Mouse (Mus musculus): ENCODE results near the gene Ptprd. TPM values are rescaled to one million over a fixed set of nuclear protein-coding genes. Genes with fewer than 3 reads are reported as not detected.

The Ptprd gene
- polyA plus RNA-seq, 1 experiment from 2014 or later: 18.6 TPM

GRCm38 (mm10) chr4:77259250-77259971 is 952.4 kb downstream of the Ptprd start:
- 87% methylated on average over 8 of the region's 8 CpGs for WGBS

GRCm38 (mm10) chr4:77251188-77251587 is 960.6 kb downstream of the Ptprd start:
- Histone ChIP-seq H3K27ac (ENCODE audit: low read depth, low read length) (no peak overlapping the region), H3K4me2 (no peak overlapping the region), H3K4me1 (ENCODE audit: control insufficient read depth, insufficient read depth, low read length) (no peaks in the 10 kb centered on the region), H3K4me3 (ENCODE audit: low read depth, low read length) (no peak overlapping the region), H3K9ac (ENCODE audit: low read length) (no peak overlapping the region), H3K9me3 (ENCODE audit: control insufficient read depth, low read length) (no peaks in the 10 kb centered on the region), H3K36me3 (ENCODE audit: control insufficient read depth, insufficient read depth, low read length) (no peaks in the 10 kb centered on the region), H3K27me3 (ENCODE audit: control insufficient read depth, insufficient read depth, low read length) (no peaks in the 10 kb centered on the region)
- 77% methylated on average over 4 of the region's 4 CpGs for WGBS
- DNase-seq (ENCODE audit: low spot score, missing footprints) (no peak), ATAC-seq (ENCODE audit: low FRiP score) (no peak)

More at GRCm38 (mm10) chr4:77259250-77259971, 952.4 kb downstream of the Ptprd start:
- no peak overlapping the region for H3K4me3 ChIP-seq (ENCODE audit: low read depth, low read length)
- no peaks in the 10 kb centered on the region for H3K36me3 ChIP-seq (ENCODE audit: control insufficient read depth, insufficient read depth, low read length)
- no peak overlapping the region for H3K27ac ChIP-seq (ENCODE audit: low read depth, low read length)
- no peaks in the 10 kb centered on the region for H3K27me3 ChIP-seq (ENCODE audit: control insufficient read depth, insufficient read depth, low read length)
- no peak overlapping the region for H3K9ac ChIP-seq (ENCODE audit: low read length)
- H3K9me3 ChIP-seq (ENCODE audit: control insufficient read depth, low read length): no peaks in the 10 kb centered on the region
- H3K4me1 ChIP-seq (ENCODE audit: control insufficient read depth, insufficient read depth, low read length): no peaks in the 10 kb centered on the region
- no peak for ATAC-seq (ENCODE audit: low FRiP score)
- no peak for DNase-seq (ENCODE audit: low spot score, missing footprints)
- no peak overlapping the region for H3K4me2 ChIP-seq

- 50% methylated on average over 1 of the region's 1 CpGs for WGBS
- no peaks in the 10 kb centered on the region for H3K36me3 ChIP-seq (ENCODE audit: control insufficient read depth, insufficient read depth, low read length)
- no peak overlapping the region for H3K27ac ChIP-seq (ENCODE audit: low read depth, low read length)
- no peak for DNase-seq (ENCODE audit: low spot score, missing footprints)
- no peak overlapping the region for H3K9ac ChIP-seq (ENCODE audit: low read length)
- H3K4me1 ChIP-seq (ENCODE audit: control insufficient read depth, insufficient read depth, low read length): no peaks in the 10 kb centered on the region
- H3K4me2 ChIP-seq: no peak overlapping the region
- H3K4me3 ChIP-seq (ENCODE audit: low read depth, low read length): no peak overlapping the region
- no peaks in the 10 kb centered on the region for H3K27me3 ChIP-seq (ENCODE audit: control insufficient read depth, insufficient read depth, low read length)
- H3K9me3 ChIP-seq (ENCODE audit: control insufficient read depth, low read length): no peaks in the 10 kb centered on the region
- no peak for ATAC-seq (ENCODE audit: low FRiP score)
Measured at GRCm38 (mm10) chr4:77249801-77250200, 962.0 kb downstream of the Ptprd start.

GRCm38 (mm10) chr4:77248918-77249317 is 962.8 kb downstream of the Ptprd start:
- Histone ChIP-seq H3K27ac (ENCODE audit: low read depth, low read length) (no peak overlapping the region), H3K4me1 (ENCODE audit: control insufficient read depth, insufficient read depth, low read length) (no peaks in the 10 kb centered on the region), H3K9ac (ENCODE audit: low read length) (no peak overlapping the region), H3K9me3 (ENCODE audit: control insufficient read depth, low read length) (no peaks in the 10 kb centered on the region), H3K27me3 (ENCODE audit: control insufficient read depth, insufficient read depth, low read length) (no peaks in the 10 kb centered on the region), H3K36me3 (ENCODE audit: control insufficient read depth, insufficient read depth, low read length) (no peaks in the 10 kb centered on the region), H3K4me3 (ENCODE audit: low read depth, low read length) (no peak overlapping the region), H3K4me2 (no peak overlapping the region)
- ATAC-seq (ENCODE audit: low FRiP score): no peak
- 92% methylated on average over 1 of the region's 1 CpGs for WGBS
- DNase-seq (ENCODE audit: low spot score, missing footprints): no peak

- H3K9me3 ChIP-seq (ENCODE audit: control insufficient read depth, low read length): no peaks in the 10 kb centered on the region
- 81% methylated on average over 6 of the region's 6 CpGs for WGBS
- H3K9ac ChIP-seq (ENCODE audit: low read length): no peak overlapping the region
- ATAC-seq (ENCODE audit: low FRiP score) (no peak), DNase-seq (ENCODE audit: low spot score, missing footprints) (no peak)
- H3K4me2 ChIP-seq: no peak overlapping the region
- H3K36me3 ChIP-seq (ENCODE audit: control insufficient read depth, insufficient read depth, low read length): no peaks in the 10 kb centered on the region
- H3K27me3 ChIP-seq (ENCODE audit: control insufficient read depth, insufficient read depth, low read length): no peaks in the 10 kb centered on the region
- H3K4me3 ChIP-seq (ENCODE audit: low read depth, low read length): no peak overlapping the region
- no peak overlapping the region for H3K27ac ChIP-seq (ENCODE audit: low read depth, low read length)
- no peaks in the 10 kb centered on the region for H3K4me1 ChIP-seq (ENCODE audit: control insufficient read depth, insufficient read depth, low read length)
Measured at GRCm38 (mm10) chr4:77241852-77242455, 969.8 kb downstream of the Ptprd start.

GRCm38 (mm10) chr4:77238144-77238543 is 973.6 kb downstream of the Ptprd start:
- Histone ChIP-seq H3K9ac (ENCODE audit: low read length) (no peak overlapping the region), H3K4me3 (ENCODE audit: low read depth, low read length) (no peak overlapping the region), H3K4me1 (ENCODE audit: control insufficient read depth, insufficient read depth, low read length) (no peaks in the 10 kb centered on the region), H3K9me3 (ENCODE audit: control insufficient read depth, low read length) (no peaks in the 10 kb centered on the region), H3K27me3 (ENCODE audit: control insufficient read depth, insufficient read depth, low read length) (no peaks in the 10 kb centered on the region), H3K4me2 (no peak overlapping the region), H3K27ac (ENCODE audit: low read depth, low read length) (no peak overlapping the region), H3K36me3 (ENCODE audit: control insufficient read depth, insufficient read depth, low read length) (no peaks in the 10 kb centered on the region)
- ATAC-seq (ENCODE audit: low FRiP score) (no peak), DNase-seq (ENCODE audit: low spot score, missing footprints) (no peak)
- 76% methylated on average over 1 of the region's 1 CpGs for WGBS

- ATAC-seq (ENCODE audit: low FRiP score) (no peak), DNase-seq (ENCODE audit: low spot score, missing footprints) (no peak)
- 81% methylated on average over 2 of the region's 2 CpGs for WGBS
- H3K4me2 ChIP-seq: no peak overlapping the region
- H3K27ac ChIP-seq (ENCODE audit: low read depth, low read length): no peak overlapping the region
- no peak overlapping the region for H3K9ac ChIP-seq (ENCODE audit: low read length)
- no peaks in the 10 kb centered on the region for H3K36me3 ChIP-seq (ENCODE audit: control insufficient read depth, insufficient read depth, low read length)
- H3K27me3 ChIP-seq (ENCODE audit: control insufficient read depth, insufficient read depth, low read length): no peaks in the 10 kb centered on the region
- H3K9me3 ChIP-seq (ENCODE audit: control insufficient read depth, low read length): no peaks in the 10 kb centered on the region
- H3K4me1 ChIP-seq (ENCODE audit: control insufficient read depth, insufficient read depth, low read length): no peaks in the 10 kb centered on the region
- H3K4me3 ChIP-seq (ENCODE audit: low read depth, low read length): no peak overlapping the region
Measured at GRCm38 (mm10) chr4:77233243-77233642, 978.5 kb downstream of the Ptprd start.

- DNase-seq (ENCODE audit: low spot score, missing footprints) (no peak), ATAC-seq (ENCODE audit: low FRiP score) (no peak)
- Histone ChIP-seq H3K27me3 (ENCODE audit: control insufficient read depth, insufficient read depth, low read length) (no peaks in the 10 kb centered on the region), H3K9ac (ENCODE audit: low read length) (no peak overlapping the region), H3K4me2 (no peak overlapping the region), H3K4me1 (ENCODE audit: control insufficient read depth, insufficient read depth, low read length) (no peaks in the 10 kb centered on the region), H3K27ac (ENCODE audit: low read depth, low read length) (no peak overlapping the region), H3K4me3 (ENCODE audit: low read depth, low read length) (no peak overlapping the region), H3K9me3 (ENCODE audit: control insufficient read depth, low read length) (no peaks in the 10 kb centered on the region), H3K36me3 (ENCODE audit: control insufficient read depth, insufficient read depth, low read length) (no peaks in the 10 kb centered on the region)
- 86% methylated on average over 8 of the region's 8 CpGs for WGBS
Measured at GRCm38 (mm10) chr4:77168866-77169265, 1042.9 kb downstream of the Ptprd start.

GRCm38 (mm10) chr4:77157601-77158000 is 1054.2 kb downstream of the Ptprd start:
- DNase-seq (ENCODE audit: low spot score, missing footprints) (no peak), ATAC-seq (ENCODE audit: low FRiP score) (no peak)
- Histone ChIP-seq H3K4me2 (no peak overlapping the region), H3K4me3 (ENCODE audit: low read depth, low read length) (no peak overlapping the region), H3K27ac (ENCODE audit: low read depth, low read length) (no peak overlapping the region), H3K9ac (ENCODE audit: low read length) (no peak overlapping the region), H3K4me1 (ENCODE audit: control insufficient read depth, insufficient read depth, low read length) (no peaks in the 10 kb centered on the region), H3K9me3 (ENCODE audit: control insufficient read depth, low read length) (no peaks in the 10 kb centered on the region), H3K36me3 (ENCODE audit: control insufficient read depth, insufficient read depth, low read length) (no peaks in the 10 kb centered on the region), H3K27me3 (ENCODE audit: control insufficient read depth, insufficient read depth, low read length) (no peaks in the 10 kb centered on the region)
- 83% methylated on average over 3 of the region's 3 CpGs for WGBS

Data from midbrain, embryonic 11.5 days (tissue).